Mouse (Mus musculus) bone marrow, adult 2 months (tissue): ENCODE measurements around the gene Copa. TPM values are rescaled to one million over a fixed set of nuclear protein-coding genes. Genes with fewer than 3 reads are reported as not detected.
A peak's percentile ranks its signal among the peaks of the same experiment; 100 is the strongest.

ENCODE experiments used
- H3K27ac ChIP-seq: fragments of 200-500 bp; 2 replicates; pipeline ENCODE4 v1.5.1; 2012; ENCODE audit warnings: low read depth, mild to moderate bottlenecking, control low read depth, inconsistent platforms, low read length; ENCODE audit not compliant: control insufficient read depth, poor library complexity, insufficient read depth
- H3K4me1 ChIP-seq: fragments of 200-500 bp; 2 replicates; pipeline ENCODE4 v1.6.1; 2011; ENCODE audit warnings: low read length; ENCODE audit not compliant: control insufficient read depth, insufficient read depth
- H3K4me3 ChIP-seq: fragments of 200-500 bp; replicated peaks from 2 replicates; pipeline ENCODE3; 2011; ENCODE audit warnings: mild to moderate bottlenecking, low read depth, low read length, control low read depth; ENCODE audit not compliant: control insufficient read depth
- CTCF ChIP-seq: fragments of 200-500 bp; IDR thresholded peaks from 2 replicates; pipeline ENCODE4 v1.5.1; 2011; ENCODE audit warnings: low read length, control low read depth; ENCODE audit not compliant: control insufficient read depth, insufficient read depth
- POLR2A ChIP-seq: fragments of 200-500 bp; IDR thresholded peaks from 2 replicates; pipeline ENCODE4 v1.6.1; 2011; ENCODE audit warnings: low read depth, mild to moderate bottlenecking, control low read depth, low read length, borderline replicate concordance; ENCODE audit not compliant: control insufficient read depth
- WGBS: fragments of 180-500 bp; shearing (Covaris S2); methylation state at CpG from one replicate; pipeline ENCODE4 v1.1.7; 2018; 5-methylcytosine and 5-hydroxymethylcytosine counted together
- polyA plus RNA-seq: library from polyadenylated mRNA; stranded (reverse); fragments of >200 nt; gene quantifications from 2 replicates; pipeline ENCODE4 v1.2.4, GENCODE M21; 2011; ENCODE audit warnings: low replicate concordance; ENCODE audit not compliant: missing spikeins, insufficient read depth, insufficient read length

Gene Copa
- polyA plus RNA-seq, 1 experiment: 45.8 TPM

- 88% methylated on average over 4 of the region's 4 CpGs for whole genome bisulfite sequencing
- Histone ChIP-seq H3K4me3 (no peak overlapping the region), H3K27ac (no peak overlapping the region), H3K4me1 (no peaks in the 10 kb centered on the region)
- TF ChIP-seq POLR2A: no peak
- TF ChIP-seq CTCF: no peak
Measured at GRCm38 (mm10) chr1:172103619-172104018, 21.3 kb downstream of the Copa start.

GRCm38 (mm10) chr1:172105101-172105500 is 22.8 kb downstream of the Copa start:
- 84% methylated on average over 11 of the region's 11 CpGs for WGBS
- Histone ChIP-seq H3K4me3 (no peak overlapping the region), H3K27ac (no peak overlapping the region), H3K4me1 (no peaks in the 10 kb centered on the region)
- no peak for TF ChIP-seq POLR2A
- no peak for TF ChIP-seq CTCF

- no peak overlapping the region for H3K27ac ChIP-seq
- no peak overlapping the region for H3K4me3 ChIP-seq
- no peak for TF ChIP-seq CTCF
- TF ChIP-seq POLR2A: no peak
- WGBS: 89% methylated on average over 10 of the region's 10 CpGs
- H3K4me1 ChIP-seq: no peaks in the 10 kb centered on the region
Measured at GRCm38 (mm10) chr1:172107777-172108477, 25.6 kb downstream of the Copa start.

- H3K4me3 ChIP-seq: no peak overlapping the region
- no peaks in the 10 kb centered on the region for H3K4me1 ChIP-seq
- 87% methylated on average over 5 of the region's 5 CpGs for WGBS
- TF ChIP-seq CTCF (no peak), POLR2A (no peak)
- no peak overlapping the region for H3K27ac ChIP-seq
Measured at GRCm38 (mm10) chr1:172116948-172117347, 34.6 kb downstream of the Copa start.

- TF ChIP-seq CTCF (no peak), POLR2A (no peak)
- WGBS: 66% methylated on average over 6 of the region's 6 CpGs
- Histone ChIP-seq H3K4me3 (no peak overlapping the region), H3K27ac (no peak overlapping the region), H3K4me1 (no peaks in the 10 kb centered on the region)
Measured at GRCm38 (mm10) chr1:172119100-172119499, 36.8 kb downstream of the Copa start.

GRCm38 (mm10) chr1:172119720-172120119 is 37.4 kb downstream of the Copa start:
- H3K27ac ChIP-seq: no peak overlapping the region
- TF ChIP-seq POLR2A (no peak), CTCF (peak; percentile 53)
- WGBS: 50% methylated on average over 3 of the region's 3 CpGs

GRCm38 (mm10) chr1:172122671-172123070 is 40.3 kb downstream of the Copa start:
- H3K4me1 ChIP-seq: no peaks in the 10 kb centered on the region; the same call in 1 of the 2 replicates
- 93% methylated on average over 2 of the region's 2 CpGs for WGBS
- no peak overlapping the region for H3K4me3 ChIP-seq
- no peak overlapping the region for H3K27ac ChIP-seq
- TF ChIP-seq POLR2A: no peak
- TF ChIP-seq CTCF: no peak

More at GRCm38 (mm10) chr1:172119720-172120119, 37.4 kb downstream of the Copa start:
- Histone ChIP-seq H3K4me3 (no peak overlapping the region), H3K4me1 (no peaks in the 10 kb centered on the region)

- no peak overlapping the region for H3K27ac ChIP-seq
- H3K4me1 ChIP-seq: no peaks in the 10 kb centered on the region; the same call in 1 of the 2 replicates
- 83% methylated on average over 6 of the region's 6 CpGs for WGBS
- TF ChIP-seq CTCF (no peak), POLR2A (no peak)
- no peak overlapping the region for H3K4me3 ChIP-seq
Measured at GRCm38 (mm10) chr1:172124572-172124971, 42.2 kb downstream of the Copa start.
